Mouse (Mus musculus) lung, adult 2 months (tissue): Measurements from ENCODE around the gene Stra6l.

Experiments
- CTCF ChIP-seq: fragments of 200-500 bp; IDR thresholded peaks from 2 replicates; pipeline ENCODE4 v1.5.1; 2011; ENCODE audit warnings: mild to moderate bottlenecking, low read length, control low read depth; ENCODE audit not compliant: insufficient read depth
- POLR2A ChIP-seq: fragments of 200-500 bp; IDR thresholded peaks from 2 replicates; pipeline ENCODE4 v1.6.1; 2011; ENCODE audit warnings: low read depth, mild to moderate bottlenecking, control low read depth, low read length, borderline replicate concordance; ENCODE audit errors: extremely low read depth

GRCm38 (mm10) chr4:45909256-45909655 is 60.8 kb downstream of the Stra6l start:
- TF ChIP-seq POLR2A: no peak
- no peak for TF ChIP-seq CTCF
